Mouse (Mus musculus) olfactory bulb, adult 2 months (tissue): ENCODE data around the gene Caskin1. TPM values are rescaled to one million over a fixed set of nuclear protein-coding genes. Genes with fewer than 3 reads are reported as not detected.

Source experiments
- H3K27ac ChIP-seq: fragments of 200-500 bp; 2 replicates; pipeline ENCODE4 v1.5.1; 2012; ENCODE audit warnings: low read depth, low read length; ENCODE audit not compliant: insufficient read depth
- H3K4me1 ChIP-seq: fragments of 200-500 bp; 2 replicates; pipeline ENCODE4 v1.6.1; 2012; ENCODE audit warnings: low read length; ENCODE audit not compliant: control insufficient read depth, insufficient read depth
- H3K4me3 ChIP-seq: fragments of 200-500 bp; 2 replicates; pipeline ENCODE4 v1.5.1; 2012; ENCODE audit warnings: mild to moderate bottlenecking, low read depth, low read length, moderate library complexity; ENCODE audit not compliant: insufficient read depth
- CTCF ChIP-seq: fragments of 200-500 bp; IDR thresholded peaks from 2 replicates; pipeline ENCODE4 v1.5.1; 2012; ENCODE audit warnings: low read depth, mild to moderate bottlenecking, low read length, moderate library complexity; ENCODE audit not compliant: insufficient read depth
- POLR2A ChIP-seq: fragments of 200-500 bp; IDR thresholded peaks from 2 replicates; pipeline ENCODE4 v1.6.1; 2012; ENCODE audit warnings: mild to moderate bottlenecking, low read depth, low read length, moderate library complexity; ENCODE audit not compliant: insufficient read depth
- WGBS: fragments of 180-500 bp; shearing (Covaris S2); methylation state at CpG from one replicate; pipeline ENCODE4 v1.1.7; 2018; 5-methylcytosine and 5-hydroxymethylcytosine counted together
- polyA plus RNA-seq: library from polyadenylated mRNA; stranded (reverse); fragments of >200 nt; gene quantifications from 2 replicates; pipeline ENCODE4 v1.2.4, GENCODE M21; 2012; ENCODE audit warnings: low replicate concordance; ENCODE audit not compliant: missing spikeins, insufficient read depth, insufficient read length

The Caskin1 gene
- polyA plus RNA-seq, 1 experiment = not detected

- peaks cover 14% of the 10 kb centered on the region for H3K4me1 ChIP-seq
- H3K27ac ChIP-seq = peak overlapping the region; percentile 78; the same call in 1 of the 2 replicates
- WGBS = 8% methylated on average over 23 of the region's 23 CpGs
- H3K4me3 ChIP-seq = peak overlapping the region; percentile 76
- TF ChIP-seq CTCF (no peak), POLR2A (no peak)
Measured at GRCm38 (mm10) chr17:24548921-24549617, 60.7 kb downstream of the Caskin1 start.

DNA sequence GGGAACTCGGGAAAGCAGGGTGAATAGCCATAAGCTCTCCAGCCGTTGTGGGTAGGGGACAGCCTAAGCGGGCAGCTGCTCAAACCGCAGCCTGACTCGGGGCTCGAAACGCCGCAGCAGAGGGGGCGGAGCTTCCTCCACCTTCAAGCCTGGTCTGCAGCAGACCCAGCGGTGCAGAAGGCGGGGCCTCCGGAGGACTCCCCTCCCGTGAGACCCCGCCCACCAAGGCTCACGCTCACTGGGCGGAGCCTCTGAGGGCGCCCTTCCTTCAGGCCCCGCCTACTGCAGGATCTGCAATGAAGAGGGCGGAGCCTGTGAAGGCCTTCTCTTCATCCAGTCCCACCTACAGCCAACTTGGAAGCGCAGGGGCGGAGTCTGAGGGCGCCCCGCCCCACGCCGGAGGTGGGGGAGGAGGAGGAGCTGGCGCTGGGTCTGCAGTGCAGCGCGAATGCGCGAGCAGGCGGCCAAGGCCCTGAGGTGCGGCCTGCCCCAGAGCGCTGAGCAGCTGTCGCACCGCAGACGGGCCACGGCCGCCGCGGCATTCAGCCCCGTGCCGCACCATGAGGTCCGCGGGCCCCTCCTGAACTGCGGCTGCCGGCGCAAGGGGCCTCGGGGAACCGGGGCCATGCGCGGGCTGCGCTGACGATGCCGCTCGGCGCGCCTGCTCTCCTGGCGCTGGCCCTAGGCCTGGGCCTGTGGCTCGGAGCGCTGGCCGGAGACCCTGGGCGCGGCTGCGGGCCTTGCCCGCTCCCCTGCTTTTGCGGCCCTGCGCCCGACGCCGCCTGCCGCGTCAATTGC lies 61.4 kb downstream of the Caskin1 start, which contains the start of gene Pkd1:
Gene Pkd1 (plus strand): TSS at position 217 of the 798 bp plus-strand sequence.
- under 1% methylated on average over 72 of the region's 72 CpGs for WGBS

DNA sequence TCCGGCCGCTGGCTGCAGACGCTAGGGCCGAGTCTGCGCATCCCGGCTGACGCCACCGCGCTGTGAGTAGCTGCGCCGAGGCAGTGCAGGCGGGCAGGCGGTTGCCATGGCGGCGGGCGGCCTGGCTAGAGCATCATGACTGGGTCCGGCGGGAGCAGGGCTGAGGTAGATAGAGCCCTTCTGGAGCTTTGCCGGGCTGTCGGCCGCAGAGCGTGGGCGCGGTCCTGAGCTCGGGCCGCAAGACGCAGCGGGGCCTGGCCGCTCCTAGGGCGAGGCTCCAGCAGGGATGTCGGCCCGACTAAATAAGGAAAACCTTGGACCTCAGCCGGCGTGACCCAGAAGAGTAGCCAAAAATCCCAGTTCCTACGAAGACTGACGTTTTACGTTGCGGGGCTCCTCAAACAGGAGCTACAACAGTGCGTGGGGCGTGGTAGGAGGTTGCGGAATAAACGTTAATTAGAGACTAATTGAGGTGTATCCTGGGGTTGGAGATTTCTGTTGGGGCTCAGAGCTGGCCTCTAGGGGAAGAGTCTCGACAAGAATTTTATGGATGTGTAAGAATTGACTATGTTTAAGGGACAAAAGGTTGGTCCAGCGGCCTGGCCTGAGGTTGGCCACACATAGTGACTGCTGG lies 62.1 kb downstream of the Caskin1 start:
- H3K27ac ChIP-seq = peak overlapping the region; percentile 69
- peak overlapping the region; percentile 76 for H3K4me3 ChIP-seq
- under 1% methylated on average over 44 of the region's 44 CpGs for WGBS
- peaks cover 15% of the 10 kb centered on the region for H3K4me1 ChIP-seq
- TF ChIP-seq CTCF = no peak
- TF ChIP-seq POLR2A = no peak

More for the DNA sequence above, 61.4 kb downstream of the Caskin1 start, which contains the start of gene Pkd1:
- peak within 1 kb of the TSS; percentile 76 for H3K4me3 ChIP-seq
- peaks cover 13% of the 10 kb centered on the region for H3K4me1 ChIP-seq
- H3K27ac ChIP-seq = peak within 1 kb of the TSS; percentile 78
- TF ChIP-seq POLR2A (peak; percentile 98), CTCF (no peak)

GRCm38 (mm10) chr17:24551050-24551444 lies 62.6 kb downstream of the Caskin1 start:
- no peak for TF ChIP-seq CTCF
- TF ChIP-seq POLR2A = no peak
- Histone ChIP-seq H3K27ac (peak overlapping the region; percentile 69; the same call in 1 of the 2 replicates), H3K4me3 (peak overlapping the region; percentile 76), H3K4me1 (peaks cover 15% of the 10 kb centered on the region)
- WGBS = 22% methylated on average over 3 of the region's 3 CpGs

GRCm38 (mm10) chr17:24557091-24557490 lies 68.7 kb downstream of the Caskin1 start:
- TF ChIP-seq CTCF (no peak), POLR2A (no peak)
- H3K27ac ChIP-seq = peak overlapping the region; percentile 96
- H3K4me1 ChIP-seq = peaks cover 24% of the 10 kb centered on the region
- 53% methylated on average over 7 of the region's 7 CpGs for WGBS
- H3K4me3 ChIP-seq = no peak overlapping the region

Other genes starting within 250 kb of the Caskin1 start
- gene Ccnf, start 237.1 kb upstream of the Caskin1 start, polyA plus RNA-seq = not detected in 2 replicates
- gene Abca17, start 137.5 kb upstream of the Caskin1 start, polyA plus RNA-seq = not detected in 2 replicates
- gene Abca3, start 136.7 kb upstream of the Caskin1 start, polyA plus RNA-seq = 91.3 TPM in 1 of 2 replicates, not detected in the other
- not detected in 2 replicates for gene Rnps1, start 74.0 kb upstream of the Caskin1 start, polyA plus RNA-seq
- gene Eci1, start 62.0 kb upstream of the Caskin1 start, polyA plus RNA-seq = not detected in 2 replicates
- gene Dnase1l2, start 45.5 kb upstream of the Caskin1 start, polyA plus RNA-seq = not detected in 2 replicates
- gene E4f1, start 18.3 kb upstream of the Caskin1 start, polyA plus RNA-seq = not detected in 2 replicates
- gene Pgp, start 18.2 kb upstream of the Caskin1 start, polyA plus RNA-seq = not detected in 2 replicates
- not detected in 2 replicates for gene Bricd5, start 14.7 kb upstream of the Caskin1 start, polyA plus RNA-seq
- not detected in 2 replicates for gene Mlst8, start 9.5 kb upstream of the Caskin1 start, polyA plus RNA-seq
- not detected in 2 replicates for gene Traf7, start 39.3 kb downstream of the Caskin1 start, polyA plus RNA-seq
- gene Rab26, start 45.6 kb downstream of the Caskin1 start, polyA plus RNA-seq = not detected in 2 replicates
- not detected in 2 replicates for gene Pkd1, start 61.2 kb downstream of the Caskin1 start, polyA plus RNA-seq
- gene Tsc2, start 144.0 kb downstream of the Caskin1 start, polyA plus RNA-seq = 286 TPM in 1 of 2 replicates, not detected in the other
- gene Nthl1, start 144.1 kb downstream of the Caskin1 start, polyA plus RNA-seq = not detected in 2 replicates
- gene Slc9a3r2, start 161.7 kb downstream of the Caskin1 start, polyA plus RNA-seq = not detected in 2 replicates
- not detected in 2 replicates for gene Npw, start 169.9 kb downstream of the Caskin1 start, polyA plus RNA-seq
- not detected in 2 replicates for gene Zfp598, start 181.1 kb downstream of the Caskin1 start, polyA plus RNA-seq
- gene Syngr3, start 201.4 kb downstream of the Caskin1 start, polyA plus RNA-seq = not detected in 2 replicates
- not detected in 2 replicates for gene Gfer, start 207.6 kb downstream of the Caskin1 start, polyA plus RNA-seq
- gene Noxo1, start 207.6 kb downstream of the Caskin1 start, polyA plus RNA-seq = not detected in 2 replicates
- not detected in 2 replicates for gene Tbl3, start 219.1 kb downstream of the Caskin1 start, polyA plus RNA-seq
- not detected in 2 replicates for gene Rnf151, start 229.5 kb downstream of the Caskin1 start, polyA plus RNA-seq
- not detected in 2 replicates for gene Rps2, start 229.5 kb downstream of the Caskin1 start, polyA plus RNA-seq
- gene Ndufb10, start 235.9 kb downstream of the Caskin1 start, polyA plus RNA-seq = not detected in 2 replicates
- not detected in 2 replicates for gene Rpl3l, start 239.2 kb downstream of the Caskin1 start, polyA plus RNA-seq
- not detected in 2 replicates for gene Msrb1, start 248.0 kb downstream of the Caskin1 start, polyA plus RNA-seq